Mouse (Mus musculus) B cell, adult 67 days (primary cell): ENCODE measurements around the gene Kansl1l. TPM values are rescaled to one million over a fixed set of nuclear protein-coding genes. Genes with fewer than 3 reads are reported as not detected.

Experiments
- total RNA-seq, 2 experiments: library from RNA; stranded (reverse); gene quantifications; 4 replicates each; pipeline ENCODE4 v1.2.4; 2023

The Kansl1l gene
- 10 to 100 TPM; 29.1 to 33.8 TPM for total RNA-seq

GRCm38 (mm10) chr1:66817453-66817839, at the start of gene Kansl1l:
Kansl1l (minus strand) TSS chr1:66817562.

GRCm38 (mm10) chr1:66862712-66863511, 45.5 kb upstream of the Kansl1l start, which contains the start of gene Acadl:
Acadl (minus strand) TSS chr1:66863277.

GRCm38 (mm10) chr1:66700693-66701575, 116.4 kb downstream of the Kansl1l start, which contains the start of gene Rpe:
Rpe (plus strand) TSS chr1:66700831.

Other genes starting within 250 kb of the Kansl1l start
- gene Rpe, start 116.7 kb downstream of the Kansl1l start, total RNA-seq: 10 to 100 TPM; 37.6 to 41.2 TPM
- 10 to 100 TPM; 51.7 to 52.7 TPM for gene Acadl, start 45.7 kb upstream of the Kansl1l start, total RNA-seq
- not detected for gene Myl1, start 127.8 kb upstream of the Kansl1l start, total RNA-seq
- gene Lancl1, start 221.3 kb upstream of the Kansl1l start, total RNA-seq: 10 to 100 TPM; 30.4 to 33.5 TPM